Mouse (Mus musculus) erythroblast, adult 5-6 weeks (primary cell): ENCODE data around the gene Tnfrsf25. TPM values are rescaled to one million over a fixed set of nuclear protein-coding genes. Genes with fewer than 3 reads are reported as not detected.

ENCODE experiments used
- ATAC-seq: replicated peaks from 2 replicates; pipeline ENCODE4 v1.8.0; 2016; ENCODE audit warnings: moderate number of reproducible peaks, mild to moderate bottlenecking, moderate TSS enrichment, inconsistent platforms; ENCODE audit not compliant: poor library complexity, low FRiP score, severe bottlenecking
- total RNA-seq, 2 experiments: library from RNA; stranded (forward) in 1 of 2; stranded (reverse) in 1 of 2; fragments of 150-400 nt in 1 of 2; fragments of 200-764, 138-1000 nt in 1 of 2; gene quantifications; 2 replicates each; pipeline versions ENCODE4 v1.2.3 to v1.2.4; 2015 to 2017; ENCODE audit warnings: low replicate concordance in 2 of 2

Gene Tnfrsf25
- total RNA-seq, 2 experiments from 2014 or later: not detected

DNA sequence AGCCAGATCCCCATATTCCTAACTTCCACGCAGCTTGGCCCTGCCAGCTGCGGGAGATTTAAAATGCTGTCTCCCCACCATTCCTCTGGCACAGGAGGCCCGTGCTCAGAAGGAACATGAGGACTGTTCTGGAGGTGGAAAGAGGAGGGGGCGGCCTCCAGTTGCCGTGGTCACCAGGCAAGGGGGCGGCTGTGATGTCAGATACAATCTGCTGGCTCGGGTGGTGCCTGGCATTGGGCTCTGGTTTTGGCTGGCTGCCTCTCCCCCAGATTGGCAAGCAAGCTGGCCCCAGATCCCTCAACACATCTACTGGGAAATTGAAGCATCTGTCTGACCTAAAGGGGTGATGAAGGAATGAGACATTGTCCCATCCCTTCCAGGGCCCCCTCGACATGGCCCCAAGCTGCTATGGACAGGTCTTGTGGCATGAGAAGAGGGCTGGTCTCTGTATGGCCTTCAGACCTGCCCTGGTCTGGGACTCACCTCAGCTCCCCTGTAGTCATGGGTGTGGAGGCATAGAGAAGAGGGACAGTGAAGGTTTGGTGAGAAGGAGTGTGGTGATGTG lies 27.1 kb upstream of the Tnfrsf25 start:
- ATAC-seq: no peak

DNA sequence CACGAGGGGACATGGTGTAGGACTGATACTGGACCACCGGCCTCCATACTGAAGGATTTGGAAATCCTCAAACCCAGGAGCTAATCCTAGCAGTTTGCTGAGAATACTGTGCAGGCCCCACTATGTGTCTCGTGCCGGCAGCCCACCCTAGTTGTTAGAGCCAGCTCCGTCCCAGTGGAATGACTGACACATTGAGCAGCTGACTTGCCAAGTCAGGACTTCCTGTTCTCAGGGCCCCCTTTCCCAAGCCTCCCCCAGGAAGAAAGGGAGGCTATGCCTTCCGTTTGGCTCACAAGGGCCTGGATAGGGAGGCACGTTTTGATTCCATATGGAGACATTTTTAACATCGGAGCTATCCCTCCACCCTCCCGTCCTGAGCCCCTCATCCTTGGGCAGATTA lies 25.5 kb upstream of the Tnfrsf25 start:
- ATAC-seq: no peak

DNA sequence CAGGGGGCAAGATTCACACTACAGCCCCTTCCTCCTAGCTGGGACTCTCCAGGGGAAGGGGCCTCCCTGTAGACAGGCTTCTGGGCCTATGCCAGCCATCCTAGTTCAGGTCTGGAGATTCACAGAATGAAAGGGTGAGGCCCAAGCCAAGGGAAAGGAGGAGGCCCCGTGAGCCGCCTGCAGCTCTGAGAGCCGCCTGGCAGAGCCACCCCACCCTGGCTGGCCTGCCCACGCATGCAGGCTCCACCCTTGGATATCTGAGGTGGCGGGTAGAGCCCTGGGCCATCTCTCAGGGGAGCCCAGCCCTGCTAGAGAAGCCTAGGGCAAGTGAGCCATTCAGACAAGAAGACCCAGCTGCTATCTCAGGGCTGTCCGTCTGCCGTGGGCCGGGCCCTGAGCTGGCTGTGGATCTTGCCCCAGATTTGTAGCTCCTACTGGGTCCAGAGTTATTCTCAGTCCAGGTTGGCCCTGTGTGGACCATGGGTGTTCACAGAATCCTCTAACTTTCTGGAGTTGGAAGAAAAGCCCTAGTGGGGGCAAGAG lies 22.9 kb upstream of the Tnfrsf25 start:
- ATAC-seq: peak; percentile 87

- ATAC-seq: no peak
Measured at GRCm38 (mm10) chr4:152094233-152094632, 21.5 kb upstream of the Tnfrsf25 start.

DNA sequence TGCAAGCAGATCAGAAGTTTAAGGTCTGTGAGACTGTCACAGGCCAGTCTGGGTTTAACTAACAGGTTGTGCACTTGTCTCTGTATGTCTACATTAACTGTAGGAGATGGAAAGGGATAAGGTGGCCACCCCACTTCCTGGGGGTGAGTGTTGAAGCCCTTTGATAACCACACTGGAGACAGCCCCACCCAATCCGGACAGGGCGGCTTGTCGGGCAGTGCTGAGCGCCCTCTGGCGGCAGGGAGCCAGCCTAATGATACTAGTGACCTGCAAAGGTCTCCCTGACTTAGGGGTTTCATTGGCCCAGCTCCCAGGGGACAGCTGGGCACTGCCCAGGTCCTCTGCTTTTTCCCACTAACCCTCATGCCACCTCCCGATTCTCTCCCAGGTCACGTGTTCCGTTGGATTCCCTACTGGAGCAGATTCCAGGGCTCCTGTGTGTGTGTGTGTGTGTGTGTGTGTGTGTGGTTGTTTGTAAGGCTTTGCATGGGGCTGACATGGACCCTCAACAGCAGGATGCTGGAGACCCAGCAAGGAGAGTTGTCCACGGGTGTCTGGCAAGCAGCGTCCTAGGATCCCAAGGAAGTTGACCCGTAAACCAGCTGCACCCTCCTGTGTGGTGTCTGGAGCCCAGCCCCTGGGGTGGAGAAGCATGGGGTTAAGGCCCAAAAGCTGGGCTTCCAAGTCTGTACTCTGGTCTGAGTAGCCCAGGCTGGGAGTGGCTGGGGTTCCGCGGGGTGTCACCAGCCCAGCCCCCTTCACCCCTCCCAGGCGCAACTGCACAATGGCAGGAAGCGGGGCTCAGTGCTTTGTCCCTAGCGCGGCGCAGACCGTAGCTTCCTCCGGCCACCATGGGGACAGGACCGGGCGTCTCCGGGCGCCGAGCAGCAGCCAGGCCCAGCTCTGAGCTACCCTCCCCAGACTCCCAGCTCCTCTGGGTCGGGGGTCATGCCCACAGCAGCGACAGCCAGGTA lies 19.5 kb upstream of the Tnfrsf25 start:
- ATAC-seq: peak; percentile 73

GRCm38 (mm10) chr4:152096927-152097326 lies 18.8 kb upstream of the Tnfrsf25 start:
- no peak for ATAC-seq

DNA sequence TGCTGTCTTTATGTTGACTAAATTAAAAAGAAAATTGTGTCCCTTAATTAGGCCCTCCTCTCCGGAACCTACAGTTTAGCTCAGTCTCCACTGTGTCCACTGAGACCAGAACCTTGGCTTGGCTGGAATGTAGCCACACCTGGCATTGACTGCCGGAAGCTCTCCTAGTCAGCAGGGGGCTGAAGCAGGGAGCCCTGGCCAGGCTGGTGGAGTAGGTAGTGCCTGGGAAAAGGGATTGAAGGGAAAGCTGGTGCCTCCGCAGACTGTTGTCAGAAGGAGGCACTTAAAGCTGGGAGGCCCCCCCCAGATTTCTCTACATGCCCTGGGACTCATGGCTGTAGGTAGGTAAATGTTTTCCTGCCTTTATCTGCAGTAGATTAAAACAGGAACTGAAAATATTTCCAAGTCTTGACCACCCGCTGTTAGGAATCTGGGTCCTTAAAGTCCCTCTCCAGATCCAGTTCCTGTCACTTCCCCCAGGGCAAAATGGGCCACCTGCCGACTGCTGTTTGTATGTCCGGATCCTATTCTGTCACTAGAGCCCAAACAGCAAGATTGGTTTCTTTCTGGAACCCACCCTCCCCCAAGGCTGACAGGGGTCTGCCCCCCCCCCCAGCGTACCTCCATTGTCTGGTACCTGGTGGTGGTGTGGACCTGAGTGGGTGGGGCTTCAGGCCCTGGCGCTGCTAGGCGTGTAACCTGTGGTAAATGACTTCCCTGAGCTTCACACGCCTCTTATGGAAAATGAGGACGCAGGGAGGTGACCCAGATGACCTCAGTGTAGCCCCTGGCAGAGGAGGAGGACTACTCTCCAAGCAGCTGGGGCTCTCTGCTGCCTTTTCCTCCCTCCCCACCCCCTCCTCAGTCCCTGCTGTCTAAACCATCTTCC lies 17.6 kb upstream of the Tnfrsf25 start:
- no peak for ATAC-seq

DNA sequence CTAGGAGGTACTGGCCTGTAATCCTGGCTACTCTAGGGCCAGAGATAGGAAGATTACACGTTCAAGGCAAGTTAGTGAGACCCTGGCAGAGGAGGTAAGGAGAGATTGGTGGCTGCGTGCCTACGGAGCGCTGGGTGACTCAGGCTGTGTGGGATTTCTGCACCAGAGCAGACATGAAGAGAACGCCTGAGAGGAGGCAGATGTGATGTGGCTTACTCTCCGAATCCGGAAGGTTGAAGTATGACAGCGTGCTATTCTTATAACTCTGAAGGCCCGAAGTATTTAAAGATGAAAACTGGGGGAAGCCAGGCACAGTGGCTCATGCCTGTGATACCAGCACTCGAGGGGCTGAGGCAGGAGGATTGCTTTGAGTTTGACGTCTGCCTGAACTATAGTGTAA lies 15.2 kb upstream of the Tnfrsf25 start:
- no peak for ATAC-seq

GRCm38 (mm10) chr4:152101081-152101653 lies 14.6 kb upstream of the Tnfrsf25 start:
- ATAC-seq: no peak

DNA sequence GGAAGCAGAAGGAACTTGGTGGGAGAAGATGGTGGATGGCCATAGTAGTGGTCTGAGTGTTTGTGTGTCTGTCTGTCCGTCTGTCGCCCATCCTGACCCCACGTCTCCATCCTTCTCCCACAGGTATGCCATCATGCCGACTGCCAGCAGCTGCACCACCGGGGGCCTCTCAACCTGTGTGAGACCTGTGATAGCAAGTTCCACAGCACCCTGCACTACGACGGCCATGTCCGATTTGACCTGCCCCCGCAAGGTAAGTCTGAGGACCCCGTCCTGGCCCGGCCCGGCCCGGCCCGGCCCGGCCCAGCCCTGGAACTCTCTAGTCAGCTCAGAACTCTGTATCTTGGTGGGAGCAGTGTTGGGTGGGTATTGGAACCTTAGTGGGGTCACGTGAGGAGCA lies 13.8 kb upstream of the Tnfrsf25 start:
- no peak for ATAC-seq

GRCm38 (mm10) chr4:152103025-152103424 lies 12.7 kb upstream of the Tnfrsf25 start:
- peak; percentile 80 for ATAC-seq

- ATAC-seq: no peak
Measured at GRCm38 (mm10) chr4:152106746-152107145, 9.0 kb upstream of the Tnfrsf25 start.

DNA sequence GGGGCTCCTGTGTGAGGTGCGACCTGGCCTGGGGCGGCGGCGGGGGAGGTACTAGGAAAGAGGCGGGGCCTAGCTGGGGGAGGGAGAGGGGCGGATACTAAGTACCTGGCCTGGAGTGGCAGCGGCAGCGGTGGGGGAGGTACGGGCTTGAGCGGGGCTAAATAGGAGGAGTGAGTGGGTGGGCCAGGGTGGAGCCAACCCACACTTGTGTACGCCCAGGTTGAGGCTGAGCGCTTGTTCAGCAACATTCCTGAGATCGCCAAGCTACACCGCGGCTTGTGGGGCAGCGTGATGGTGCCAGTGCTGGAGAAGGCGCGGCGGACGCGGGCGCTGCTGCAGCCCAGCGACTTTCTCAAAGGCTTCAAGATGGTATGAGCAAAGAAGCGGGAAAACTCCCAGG lies 8.2 kb upstream of the Tnfrsf25 start:
- ATAC-seq: no peak

- peak; percentile 39 for ATAC-seq
Measured at GRCm38 (mm10) chr4:152107971-152108509, 7.7 kb upstream of the Tnfrsf25 start.

GRCm38 (mm10) chr4:152108673-152109072 lies 7.1 kb upstream of the Tnfrsf25 start:
- ATAC-seq: no peak

DNA sequence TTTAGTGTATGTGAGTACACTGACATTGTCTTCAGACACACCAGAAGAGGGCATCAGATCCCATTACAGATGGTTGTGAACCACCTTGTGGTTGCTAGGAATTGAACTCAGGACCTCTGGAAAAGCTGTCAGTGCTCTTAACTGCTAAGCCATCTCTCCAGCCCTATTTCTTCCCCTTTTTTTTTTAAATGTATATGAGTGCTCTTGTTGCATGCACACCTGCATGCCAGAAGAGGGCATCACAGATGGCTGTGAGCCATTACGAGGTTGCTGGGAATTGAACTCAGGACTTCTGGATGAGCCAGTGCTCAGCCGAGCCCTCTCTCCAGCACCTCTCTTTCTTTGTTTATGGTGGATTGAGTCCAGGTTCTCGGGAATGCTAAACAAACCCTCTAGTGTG lies 6.2 kb upstream of the Tnfrsf25 start:
- no peak for ATAC-seq

- ATAC-seq: peak; percentile 82
Measured at GRCm38 (mm10) chr4:152110689-152111088, 5.0 kb upstream of the Tnfrsf25 start.

DNA sequence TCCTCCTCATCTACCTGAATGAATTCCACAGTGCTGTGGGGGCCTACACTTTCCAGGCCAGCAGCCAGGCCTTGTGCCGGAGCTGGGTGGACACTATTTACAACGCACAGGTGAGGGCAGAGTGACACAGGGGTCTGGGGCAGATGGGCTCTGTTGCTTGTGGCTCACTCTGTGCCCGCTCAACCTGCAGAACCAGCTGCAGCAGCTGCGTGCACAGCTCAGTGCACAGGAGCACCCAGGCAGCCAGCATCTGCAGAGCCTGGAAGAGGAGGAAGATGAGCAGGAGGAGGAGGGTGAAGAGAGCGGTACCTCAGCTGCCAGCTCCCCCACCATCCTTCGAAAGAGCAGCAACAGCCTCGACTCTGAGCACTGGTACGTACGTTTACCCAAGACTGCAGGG lies 3.4 kb upstream of the Tnfrsf25 start:
- ATAC-seq: no peak

DNA sequence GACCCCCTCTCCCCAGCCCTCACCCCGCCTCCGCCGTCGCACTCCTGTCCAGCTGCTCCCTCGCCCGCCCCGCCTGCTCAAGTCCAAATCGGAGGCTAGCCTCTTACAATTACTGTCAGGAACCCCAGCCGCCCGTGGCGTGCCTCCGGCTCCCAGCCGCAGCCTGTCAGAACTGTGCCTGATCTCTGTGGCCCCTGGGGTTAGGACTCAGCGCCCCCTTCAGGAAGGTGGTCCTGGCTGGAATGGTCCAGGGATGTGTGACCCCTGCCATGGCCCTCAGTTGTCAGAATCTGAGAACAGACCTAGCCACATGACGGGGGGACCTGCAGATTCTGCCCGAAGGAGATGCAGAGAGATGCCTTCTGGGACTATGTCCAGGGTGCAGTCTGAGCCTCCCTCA lies 1.7 kb upstream of the Tnfrsf25 start:
- no peak for ATAC-seq
